Mouse (Mus musculus) spleen, adult 18-20 months (tissue): ENCODE results near the gene Slc43a3.

Source experiments
- DNase-seq, 2 experiments: peaks; one replicate each; pipeline ENCODE4 v3.0.0; 2022; ENCODE audit warnings: mixed read lengths in 2 of 2

Slc43a3 gene

DNA sequence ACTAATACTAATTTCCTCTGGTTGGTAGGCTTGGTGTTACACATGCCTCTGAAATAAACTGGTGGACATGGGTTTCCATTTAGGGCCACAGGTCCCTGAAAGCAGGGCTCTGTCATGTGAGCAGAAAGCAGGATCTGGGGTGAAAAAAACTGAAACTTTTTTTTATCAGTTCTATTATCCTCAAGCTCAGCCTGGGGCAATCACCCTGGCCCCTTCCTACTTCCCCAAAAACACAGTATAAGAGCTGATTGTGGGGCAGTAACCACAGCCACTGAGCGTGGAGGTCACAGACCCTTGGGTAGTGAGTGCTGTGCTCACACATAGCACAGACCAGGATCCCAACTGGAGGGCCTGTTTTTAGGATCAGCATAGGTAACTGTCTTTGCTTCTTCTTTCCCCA lies 51.6 kb downstream of the Slc43a3 start, which contains the start of gene Prg3:
Prg3 (plus strand) TSS at position 286 of the 400 bp plus-strand sequence.
- DNase-seq = no peak

GRCm38 (mm10) chr2:84996376-84996775 lies 60.0 kb downstream of the Slc43a3 start:
- DNase-seq = no peak

DNA sequence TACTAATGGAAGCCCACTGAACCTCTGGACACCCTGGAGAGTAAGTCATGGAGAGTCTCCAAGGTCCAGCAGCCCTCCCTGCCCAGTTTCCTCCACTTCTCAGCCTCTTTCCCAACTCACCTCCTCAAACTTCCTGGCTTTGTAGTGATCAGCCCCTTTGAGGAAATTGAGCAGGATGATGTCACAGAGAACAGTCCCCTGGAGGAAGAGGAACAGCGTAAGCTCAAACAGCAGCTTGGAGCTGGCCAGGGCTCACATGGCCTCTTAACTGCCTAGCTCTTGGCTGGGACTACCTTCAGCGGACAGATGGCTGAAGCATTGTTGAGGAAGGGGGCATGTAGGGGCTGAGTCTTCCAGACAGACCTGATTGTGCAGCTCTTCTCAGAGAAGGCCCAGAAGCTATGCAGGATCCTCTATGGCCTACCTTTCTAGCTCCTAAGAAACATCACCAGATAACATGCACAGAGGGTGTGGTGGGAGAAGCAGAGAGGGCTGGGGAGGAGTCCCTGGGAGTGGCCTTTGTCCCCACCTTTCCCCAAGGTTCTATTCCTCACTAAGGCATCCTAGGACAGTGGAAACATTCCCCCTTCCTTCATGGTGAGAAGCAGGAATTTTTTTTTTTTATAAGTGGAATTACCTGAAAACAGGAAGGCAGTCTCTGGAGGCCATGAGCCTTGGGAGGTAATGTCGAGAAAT lies 63.3 kb downstream of the Slc43a3 start:
- no peak for DNase-seq

DNA sequence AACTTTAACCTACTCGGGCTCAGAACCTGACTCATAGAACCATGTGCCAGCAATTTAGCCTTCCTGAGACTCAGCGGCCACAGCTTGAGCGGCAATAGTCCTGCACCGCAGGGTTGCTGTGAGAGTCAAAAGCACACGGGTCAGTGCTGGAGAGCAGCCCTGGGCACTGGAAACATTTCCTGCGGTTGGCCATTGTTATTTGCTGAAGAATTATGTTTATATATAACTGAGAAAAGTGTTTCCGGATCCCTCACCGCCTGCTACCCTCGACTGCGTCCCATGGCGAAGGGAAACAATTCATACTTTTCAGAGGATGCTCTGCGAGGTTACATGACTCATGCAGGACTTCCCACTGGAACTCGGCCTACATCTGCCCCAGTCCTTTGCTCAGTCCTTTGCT lies 65.1 kb downstream of the Slc43a3 start:
- DNase-seq = no peak

- DNase-seq = no peak
These were observed 66.2 kb downstream of the Slc43a3 start for GRCm38 (mm10) chr2:85002575-85002974.

DNA sequence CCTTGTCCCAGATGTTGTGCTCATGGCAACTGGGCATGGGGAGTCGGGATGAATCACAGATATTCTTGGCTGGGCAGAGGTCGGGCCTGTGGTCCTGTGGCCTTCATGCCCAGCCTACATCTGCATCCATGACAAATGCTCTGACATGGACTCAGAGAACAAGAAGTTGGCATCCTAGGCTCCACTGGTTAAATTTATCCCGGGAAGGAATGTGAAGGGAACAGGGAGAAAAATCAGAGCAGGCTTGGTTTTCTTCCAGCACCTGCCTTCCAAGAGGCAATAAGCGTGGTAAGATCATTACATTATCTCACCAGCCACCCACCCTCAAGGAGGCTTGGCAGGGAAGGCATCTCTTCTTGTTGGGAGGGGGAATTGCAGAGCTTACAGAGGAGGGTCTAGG lies 68.0 kb downstream of the Slc43a3 start:
- no peak for DNase-seq

DNA sequence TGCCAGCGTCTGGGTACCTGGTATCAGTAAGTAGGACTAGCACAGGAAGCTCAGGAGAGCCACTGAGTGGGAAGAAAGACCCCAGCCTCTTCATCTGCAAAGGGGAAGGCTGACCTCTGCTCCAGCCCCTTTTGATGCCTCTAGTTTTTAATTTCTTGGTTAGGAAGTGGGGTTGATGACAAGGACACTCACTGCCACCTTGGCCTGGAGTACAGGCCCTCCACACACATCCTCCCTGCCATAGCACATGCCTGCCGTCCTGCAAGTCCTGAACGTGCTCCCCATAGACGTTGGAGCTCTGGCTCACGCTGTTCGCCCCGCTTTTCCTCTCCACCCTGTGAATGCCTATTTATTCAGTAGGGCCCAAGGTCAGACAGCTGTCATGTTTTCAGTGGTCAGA lies 70.2 kb downstream of the Slc43a3 start:
- DNase-seq = no peak

DNA sequence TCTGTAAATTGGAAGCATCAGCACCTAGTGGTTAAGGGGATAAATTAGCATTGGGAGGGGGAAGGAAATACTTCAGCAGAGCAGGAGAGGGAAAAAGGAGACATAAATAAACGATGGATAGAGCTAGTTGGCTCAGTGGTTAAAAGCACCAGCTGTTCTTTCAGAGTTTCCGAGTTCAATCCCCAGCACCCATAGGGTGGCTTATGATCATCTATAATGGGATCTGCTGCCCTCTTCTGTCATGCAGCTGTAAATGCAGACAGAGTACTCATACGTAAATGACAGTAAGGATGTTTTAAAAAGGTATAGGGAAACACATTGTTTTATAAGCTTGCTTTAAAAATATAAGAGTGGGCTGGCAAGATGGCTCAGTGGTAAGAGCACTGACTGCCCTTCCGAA lies 71.3 kb downstream of the Slc43a3 start:
- peak in 1 of 2 experiments; percentile 18 for DNase-seq
